Mouse (Mus musculus): ENCODE data around the gene Gm21738.
"Not testable (repeated sequence)": the region's sequence is repeated elsewhere in the genome, so short reads cannot be mapped to it uniquely, and the experiment has no call there.

Gene Gm21738

GRCm38 (mm10) chr14:19418830-19419229, at the start of gene Gm21738:
Gene Gm21738, minus strand, starts transcription at chr14:19418930.
- DNase-seq = not testable (repeated sequence)

- DNase-seq = not testable (repeated sequence)
Measured at GRCm38 (mm10) chr14:19383741-19384140, 35.0 kb downstream of the Gm21738 start.
